Mouse (Mus musculus) ovary, postnatal 14 days (tissue): ENCODE measurements around the gene Sgip1.

ENCODE experiments used
- DNase-seq: peaks from one replicate; pipeline ENCODE4 v3.0.0; 2022; ENCODE audit warnings: low spot score

Sgip1 gene

GRCm38 (mm10) chr4:102840062-102840798, 99.1 kb downstream of the Sgip1 start:
- DNase-seq, result no peak

- DNase-seq, result no peak
These were observed 100.0 kb downstream of the Sgip1 start for GRCm38 (mm10) chr4:102840956-102841729.

GRCm38 (mm10) chr4:102850498-102850897, 109.4 kb downstream of the Sgip1 start:
- DNase-seq, result no peak

- DNase-seq, result no peak
These were observed 110.1 kb downstream of the Sgip1 start for GRCm38 (mm10) chr4:102851161-102851560.

DNA sequence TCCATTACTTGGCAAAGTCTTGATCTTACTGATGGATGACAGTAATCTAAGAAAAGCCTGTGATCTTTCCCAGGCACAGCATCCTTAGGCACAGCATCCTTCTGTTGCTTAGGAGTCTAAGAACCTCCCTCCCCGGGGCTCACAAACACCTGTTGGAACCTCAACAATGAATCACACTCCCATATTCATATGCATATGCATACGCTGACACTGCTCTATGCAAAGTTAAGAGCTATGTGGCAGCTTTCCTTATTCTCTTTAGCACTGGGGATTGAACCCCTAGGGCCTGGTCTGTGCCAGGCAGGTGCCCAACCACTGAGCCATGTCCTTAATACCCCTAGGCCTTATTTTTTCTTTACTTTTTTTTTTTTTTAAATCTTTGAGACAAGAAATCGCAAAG, 111.2 kb downstream of the Sgip1 start:
- no peak for DNase-seq

GRCm38 (mm10) chr4:102852808-102853207, 111.7 kb downstream of the Sgip1 start:
- no peak for DNase-seq

GRCm38 (mm10) chr4:102853330-102854022, 112.4 kb downstream of the Sgip1 start:
- no peak for DNase-seq

- DNase-seq, result no peak
These were observed 114.1 kb downstream of the Sgip1 start for GRCm38 (mm10) chr4:102854928-102855892.

DNA sequence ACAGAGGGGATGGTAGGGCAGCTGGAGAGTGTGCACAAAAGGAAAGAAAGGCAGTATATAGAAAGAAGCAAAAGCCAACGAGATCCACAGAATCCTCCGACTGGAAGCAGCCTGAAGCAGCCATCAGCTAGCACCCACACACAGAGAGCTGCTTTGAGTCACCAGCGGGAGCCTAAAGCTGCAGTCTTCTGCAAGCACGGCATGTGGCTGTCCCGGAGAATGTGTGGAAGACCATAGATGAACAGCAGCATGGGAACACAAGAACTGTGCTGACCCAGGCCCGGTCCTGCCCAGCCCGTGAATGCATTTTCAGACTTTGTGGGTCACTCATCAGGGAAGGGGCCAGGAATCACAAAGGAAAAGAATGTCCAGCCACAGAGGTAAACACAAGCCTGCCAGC, 115.0 kb downstream of the Sgip1 start:
- DNase-seq, result no peak

GRCm38 (mm10) chr4:102859259-102860194, 118.4 kb downstream of the Sgip1 start:
- no peak for DNase-seq

- DNase-seq, result no peak
These were observed 121.9 kb downstream of the Sgip1 start for GRCm38 (mm10) chr4:102862751-102863710.

DNA sequence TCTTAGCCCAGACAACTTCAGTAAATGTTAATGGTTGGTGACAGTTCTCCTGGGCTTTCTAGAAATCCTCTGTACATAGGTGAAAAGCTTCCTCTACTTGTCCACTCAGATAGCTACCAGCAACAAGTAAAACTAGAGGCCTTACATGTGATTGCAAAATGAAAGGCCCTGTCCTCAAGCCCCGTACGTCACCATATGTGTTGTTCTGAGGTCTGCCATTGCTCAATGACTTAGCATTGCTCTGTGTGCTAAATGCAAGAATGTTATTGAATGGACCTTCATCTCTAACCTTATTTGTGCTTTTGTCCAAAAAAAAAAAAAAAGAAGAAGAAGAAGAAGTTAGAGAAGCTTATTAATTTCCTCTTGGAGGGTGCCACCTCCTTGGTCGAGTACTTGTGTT, 125.4 kb downstream of the Sgip1 start:
- no peak for DNase-seq

GRCm38 (mm10) chr4:102871274-102871673, 130.2 kb downstream of the Sgip1 start:
- DNase-seq, result no peak

DNA sequence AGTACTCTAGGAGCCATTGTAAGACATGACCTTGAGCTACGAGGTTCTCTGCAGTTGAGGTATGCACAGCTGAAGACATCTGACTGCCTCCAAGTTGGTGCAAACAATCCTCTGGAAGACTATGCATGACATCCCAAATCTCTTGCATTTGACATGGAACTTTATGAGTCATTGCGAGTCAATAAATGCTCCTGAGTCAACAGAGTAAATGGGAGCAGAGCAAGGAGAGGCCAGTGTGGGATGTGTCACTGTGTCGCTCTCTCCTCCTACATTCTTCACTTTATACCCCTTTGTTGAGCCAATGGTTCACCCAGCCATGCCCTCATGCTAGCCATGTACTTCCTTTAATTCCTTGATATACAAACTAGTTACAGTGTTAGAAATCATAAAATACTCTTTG, 142.0 kb downstream of the Sgip1 start:
- DNase-seq, result no peak

GRCm38 (mm10) chr4:102884228-102884627, 143.1 kb downstream of the Sgip1 start:
- DNase-seq, result no peak

DNA sequence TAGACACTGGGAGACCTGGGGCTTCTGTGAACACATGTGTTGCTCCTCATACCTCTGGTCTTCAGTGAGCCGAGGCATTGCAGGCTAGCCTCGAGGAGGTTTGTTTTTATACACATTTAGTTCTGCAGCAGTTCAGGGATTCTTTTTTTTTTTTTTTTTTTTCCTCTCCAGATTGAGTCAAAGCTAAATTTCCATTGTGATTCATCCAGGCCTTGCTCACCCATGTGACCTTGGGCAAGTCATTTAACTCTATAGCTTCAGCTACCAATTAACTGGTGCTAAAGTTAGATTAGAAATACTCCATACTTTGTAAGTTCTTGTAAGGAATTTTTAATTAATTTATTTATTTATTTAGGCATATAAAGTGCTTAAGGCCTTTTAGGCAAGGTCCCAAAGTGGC, 145.4 kb downstream of the Sgip1 start:
- DNase-seq, result no peak

DNA sequence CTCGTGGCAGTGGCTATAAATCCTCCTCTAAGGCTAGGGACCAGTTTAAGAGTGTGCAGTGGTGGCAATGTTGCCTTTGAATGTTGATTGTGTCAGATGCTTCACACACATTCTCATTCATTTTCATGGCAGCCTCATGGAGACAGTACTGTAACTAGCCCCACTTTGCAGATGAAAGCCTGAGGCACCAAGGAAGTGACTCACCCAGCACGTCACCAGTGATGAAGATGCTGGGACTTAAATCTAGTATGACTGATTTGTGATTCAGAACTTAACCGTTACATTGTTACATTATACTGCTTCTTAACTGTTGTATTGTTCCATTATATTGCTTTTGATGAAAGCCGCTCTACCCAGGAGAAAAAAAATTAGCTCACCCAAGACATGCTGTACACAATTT, 145.8 kb downstream of the Sgip1 start:
- no peak for DNase-seq

DNA sequence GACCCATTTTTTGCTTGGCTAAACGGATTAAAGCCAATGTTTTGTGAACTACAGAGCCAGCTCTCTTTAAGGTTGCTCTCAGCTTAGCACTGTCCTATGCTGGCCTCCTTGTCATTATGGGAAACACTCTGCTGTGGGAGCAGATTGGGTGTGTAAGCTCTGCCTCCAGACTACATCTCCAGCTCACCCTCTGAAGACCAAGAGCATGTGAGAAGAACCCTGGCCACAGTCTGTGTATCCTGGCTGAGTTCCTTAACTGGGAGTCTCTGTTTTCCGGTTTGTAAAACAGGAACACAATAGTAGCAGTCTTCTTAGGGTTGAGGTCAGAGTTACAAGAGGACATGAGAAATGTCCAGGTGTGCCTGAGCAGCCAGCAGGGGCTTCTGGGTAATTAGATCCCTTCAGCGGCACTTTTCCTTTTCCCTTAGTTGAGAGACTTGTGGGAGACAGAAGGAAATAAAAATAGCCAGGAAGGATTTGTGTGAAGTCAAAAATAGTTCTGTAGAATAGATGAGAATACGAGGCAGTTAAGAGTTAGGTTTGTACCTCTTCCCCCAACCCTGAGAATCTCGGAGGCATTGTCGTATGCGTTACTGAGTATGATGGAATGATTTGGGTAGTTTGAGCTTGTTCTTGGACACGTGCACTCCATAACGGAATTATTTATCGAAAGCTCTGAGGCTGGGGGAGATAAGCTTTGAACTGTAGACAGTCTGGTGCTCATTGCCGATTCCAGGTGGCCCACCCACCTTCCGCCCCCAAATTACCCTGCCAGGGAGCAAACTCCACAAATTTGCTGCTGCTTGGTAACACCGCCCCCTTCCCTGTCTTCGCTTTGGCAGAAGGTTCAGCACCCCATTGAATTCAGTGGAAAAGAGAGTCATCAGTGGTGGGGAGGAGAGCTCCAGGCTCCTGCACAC, 146.9 kb downstream of the Sgip1 start:
- DNase-seq, result no peak
